Mouse (Mus musculus): ENCODE measurements at regions not wholly inside any gene's neighbourhood (a gene's known extent, or its start where the extent isn't known, plus 50 kb on each side); places are given as distances from the start of the nearest gene placed in this dataset.

- no peak for TF ChIP-seq CTCF (IDR thresholded peaks at IDR 0.05; ENCODE audit: low read depth, low read length)
- TF ChIP-seq POLR2A (IDR thresholded peaks at IDR 0.05; ENCODE audit: borderline replicate concordance, low read depth, low read length): no peak
These were observed 123.8 kb downstream of the Sec61b start for GRCm38 (mm10) chr4:47598216-47598615.
